8 mouse cellular contexts compared by ENCODE assay signal in the genomic region with DNA sequence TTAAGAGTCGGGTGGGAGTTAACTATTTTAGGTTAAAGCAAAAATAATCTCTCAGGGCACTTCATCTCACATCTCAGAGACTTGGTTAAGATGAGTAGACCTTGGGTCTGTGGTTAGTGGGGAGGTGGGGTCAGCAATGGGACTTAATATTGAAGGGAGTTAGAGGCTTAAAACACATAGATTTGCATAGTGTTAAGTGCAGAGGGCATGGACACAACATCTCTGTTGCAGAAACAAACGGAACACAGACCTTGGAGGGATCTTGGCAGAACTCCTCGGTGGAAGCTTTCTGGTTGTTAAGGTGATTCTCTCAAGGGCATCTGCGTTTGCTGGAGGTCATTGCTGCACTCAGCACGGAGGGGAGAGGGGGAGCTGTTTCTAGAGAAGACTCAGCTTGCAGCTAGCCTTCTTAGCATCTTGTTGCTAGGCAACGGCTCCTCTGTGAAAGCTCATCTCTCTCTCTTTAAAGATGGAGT. TPM values are rescaled to one million over a fixed set of nuclear protein-coding genes. Genes with fewer than 3 reads are reported as not detected.
DNase-seq lines count a peak whose midpoint lies in the region; ATAC-seq lines count a peak whose summit lies in the region.

No protein-coding gene starts in this region.

- no peaks in the 10 kb centered on the region for H3K9me3 ChIP-seq in forebrain, embryonic 12.5 days

- ATAC-seq in forebrain, embryonic 12.5 days (ENCODE audit: low FRiP score) = peak; percentile 85
- no peak for ATAC-seq in inflammation-experienced regulatory T-cells, adult 6 months

- H3K36me3 ChIP-seq in forebrain, embryonic 12.5 days (replicated peaks) = no peaks in the 10 kb centered on the region

- H3K4me1 ChIP-seq in forebrain, embryonic 12.5 days = peaks cover 7% of the 10 kb centered on the region

- peak; percentile 28 to 71 for DNase-seq in adrenal gland, adult (ENCODE audit: inconsistent age in 2 of 2, low spot score in 1 of 2)
- no peak for DNase-seq in adrenal gland, adult 18-20 months (ENCODE audit: low spot score in 2 of 2)
- peak; percentile 32 for DNase-seq in adrenal gland, postnatal 10 days
- peak; percentile 57 for DNase-seq in induced T-regulatory cell, adult 2 months (ENCODE audit: low read depth)
- peak; percentile 64 to 65 for DNase-seq in left cerebral cortex, postnatal 36 days (ENCODE audit: low spot score in 2 of 2)
- DNase-seq in neural tube, embryonic 10.5 days (ENCODE audit: extremely low spot score, low spot score) = peak; percentile 59

- WGBS in forebrain, embryonic 12.5 days = 3% methylated on average over 6 of the region's 6 CpGs

- 0 out of 2 replicates have a peak overlapping the region, but pooled peaks have one; percentile 25 for H3K9ac ChIP-seq in forebrain, embryonic 12.5 days

- H3K4me3 ChIP-seq in forebrain, embryonic 12.5 days (replicated peaks) = peak overlapping the region; percentile 24

- H3K27me3 ChIP-seq in forebrain, embryonic 12.5 days = no peaks in the 10 kb centered on the region

- peak overlapping the region; percentile 56 for H3K4me2 ChIP-seq in forebrain, embryonic 12.5 days

- H3K27ac ChIP-seq in forebrain, embryonic 12.5 days = peak overlapping the region; percentile 90

- intact Hi-C loops in left cerebral cortex, postnatal 36 days (cut with DNase I) = loop anchor here (5.0 to 10.0 kb wide), 2 partner anchors 70 to 252 kb away; no protein-coding TSS in a partner anchor

RNA-seq across cellular contexts. Expression of a gene that starts 51.0 kb away (rescaled TPM):
- 10 to 100 TPM; 22.0 to 22.6 TPM for total RNA-seq in adrenal gland, adult 18-20 months (2021)
- total RNA-seq in adrenal gland, postnatal 10 days (2021) = 10 to 100 TPM; 20.9 to 22.6 TPM
- polyA plus RNA-seq in forebrain, embryonic 12.5 days (2016; fragmentation: Nextera tagmentation; extraction: Ambion mirVana) = 1.1 and 1.6 TPM in 2 replicates
- 1 to 10 TPM; 1.7 to 2.1 TPM for total RNA-seq in left cerebral cortex, postnatal 36 days (2021)
- under 1 TPM in 2 of 3 experiments, not detected in 1; 0.24 to 0.55 TPM for polyA plus RNA-seq in inflammation-experienced regulatory T-cells, adult 6 months (2017; shearing (Covaris generic))

Comparison
In these comparisons a context has a peak if more than half of its experiments do, and no peak if none do; other contexts are left out.
1. DNase-seq: peak in adrenal gland, adult (2 of 2), adrenal gland, postnatal 10 days (single experiment), induced T-regulatory cell, adult 2 months (single experiment), left cerebral cortex, postnatal 36 days (2 of 2) and neural tube, embryonic 10.5 days (single experiment); none in adrenal gland, adult 18-20 months (0 of 2).
2. RNA of a gene that starts 51.0 kb away (total RNA-seq): 20.9 to 22.6 TPM in adrenal gland, postnatal 10 days and 22.0 to 22.6 TPM in adrenal gland, adult 18-20 months; 1.7 to 2.1 TPM in left cerebral cortex, postnatal 36 days; every median in the first group is over 4 times any median in the second.